Mouse (Mus musculus) neural tube, embryonic 10.5 days (tissue): ENCODE results near the gene Zfp385a.

ENCODE experiments used
- DNase-seq: peaks from one replicate; pipeline ENCODE4 v3.0.0-alpha.2; 2017; ENCODE audit warnings: low spot score; ENCODE audit errors: extremely low spot score

Gene Zfp385a

GRCm38 (mm10) chr15:103363809-103364208 lies 23.9 kb upstream of the Zfp385a start:
- no peak for DNase-seq

- DNase-seq = no peak
Measured at GRCm38 (mm10) chr15:103362950-103363349, 23.1 kb upstream of the Zfp385a start.

GRCm38 (mm10) chr15:103362333-103362732 lies 22.4 kb upstream of the Zfp385a start:
- no peak for DNase-seq

GRCm38 (mm10) chr15:103361269-103361668 lies 21.4 kb upstream of the Zfp385a start:
- DNase-seq = no peak

- DNase-seq = no peak
Measured at GRCm38 (mm10) chr15:103359869-103360602, 20.1 kb upstream of the Zfp385a start.

- no peak for DNase-seq
Measured at GRCm38 (mm10) chr15:103359122-103359510, 19.2 kb upstream of the Zfp385a start.

GRCm38 (mm10) chr15:103358278-103359121 lies 18.6 kb upstream of the Zfp385a start:
- DNase-seq = no peak

GRCm38 (mm10) chr15:103357817-103358216 lies 17.9 kb upstream of the Zfp385a start:
- DNase-seq = no peak

GRCm38 (mm10) chr15:103356130-103356529 lies 16.2 kb upstream of the Zfp385a start:
- DNase-seq = no peak

GRCm38 (mm10) chr15:103355420-103355819 lies 15.5 kb upstream of the Zfp385a start:
- no peak for DNase-seq

GRCm38 (mm10) chr15:103354690-103355089 lies 14.8 kb upstream of the Zfp385a start:
- DNase-seq = no peak

GRCm38 (mm10) chr15:103353511-103354256 lies 13.8 kb upstream of the Zfp385a start:
- DNase-seq = no peak

GRCm38 (mm10) chr15:103352856-103353255 lies 13.0 kb upstream of the Zfp385a start:
- DNase-seq = peak; percentile 59

GRCm38 (mm10) chr15:103347275-103347684 lies 7.4 kb upstream of the Zfp385a start:
- no peak for DNase-seq

GRCm38 (mm10) chr15:103345789-103346188 lies 5.9 kb upstream of the Zfp385a start:
- no peak for DNase-seq

- DNase-seq = no peak
Measured at GRCm38 (mm10) chr15:103343556-103343955, 3.7 kb upstream of the Zfp385a start.

- no peak for DNase-seq
Measured at GRCm38 (mm10) chr15:103343008-103343407, 3.1 kb upstream of the Zfp385a start.

- peak; percentile 79 for DNase-seq
Measured at GRCm38 (mm10) chr15:103342415-103342814, 2.5 kb upstream of the Zfp385a start.

- DNase-seq = no peak
Measured at GRCm38 (mm10) chr15:103341547-103341946, 1.7 kb upstream of the Zfp385a start.

- DNase-seq = no peak
Measured at GRCm38 (mm10) chr15:103340786-103341185, 893 bp upstream of the Zfp385a start.

GRCm38 (mm10) chr15:103339166-103339960 lies 530 bp downstream of the Zfp385a start:
- DNase-seq = no peak
